Mouse (Mus musculus) cerebellum, postnatal 36 days (tissue): ENCODE measurements at regions not wholly inside any gene's neighbourhood (a gene's known extent, or its start where the extent isn't known, plus 50 kb on each side); places are given as distances from the start of the nearest gene placed in this dataset.

Source experiments
- DNase-seq, 2 experiments: peaks; one replicate each; pipeline ENCODE4 v3.0.0; 2021 to 2022; ENCODE audit warnings: mixed read lengths in 2 of 2

GRCm38 (mm10) chr11:71675714-71676313, 73.9 kb upstream of the Wscd1 start:
- no peak for DNase-seq

- DNase-seq, result no peak
Observed at GRCm38 (mm10) chr11:71697017-71697416, 52.7 kb upstream of the Wscd1 start.

GRCm38 (mm10) chr11:71698836-71699235, 50.9 kb upstream of the Wscd1 start:
- DNase-seq, result no peak
